Mouse (Mus musculus): ENCODE data around the gene Usp28. TPM values are rescaled to one million over a fixed set of nuclear protein-coding genes. Genes with fewer than 3 reads are reported as not detected.
"Not testable (repeated sequence)": the region's sequence is repeated elsewhere in the genome, so short reads cannot be mapped to it uniquely, and the experiment has no call there.

The Usp28 gene
- polyA plus RNA-seq, 1 experiment, result 78.3 TPM

- TF ChIP-seq CTCF (IDR thresholded peaks at IDR 0.05; ENCODE audit: borderline replicate concordance, insufficient read depth, low read depth, low read length) (no peak), POLR2A (IDR thresholded peaks at IDR 0.05; ENCODE audit: borderline replicate concordance, insufficient read depth, low read length) (no peak)
- H3K27ac ChIP-seq (ENCODE audit: insufficient read depth, low read length), result no peak overlapping the region
- no peaks in the 10 kb centered on the region for H3K4me1 ChIP-seq (ENCODE audit: control insufficient read depth, insufficient read depth, low read length)
- H3K27me3 ChIP-seq (ENCODE audit: control insufficient read depth, insufficient read depth, low read length), result no peaks in the 10 kb centered on the region
- H3K4me3 ChIP-seq (replicated peaks; ENCODE audit: insufficient read depth, low read depth, low read length), result no peak overlapping the region
- no peak for DNase-seq
- 76% methylated on average over 6 of the region's 6 CpGs for WGBS
These were observed 8.4 kb upstream of the Usp28 start for GRCm38 (mm10) chr9:48976661-48977355.

DNA sequence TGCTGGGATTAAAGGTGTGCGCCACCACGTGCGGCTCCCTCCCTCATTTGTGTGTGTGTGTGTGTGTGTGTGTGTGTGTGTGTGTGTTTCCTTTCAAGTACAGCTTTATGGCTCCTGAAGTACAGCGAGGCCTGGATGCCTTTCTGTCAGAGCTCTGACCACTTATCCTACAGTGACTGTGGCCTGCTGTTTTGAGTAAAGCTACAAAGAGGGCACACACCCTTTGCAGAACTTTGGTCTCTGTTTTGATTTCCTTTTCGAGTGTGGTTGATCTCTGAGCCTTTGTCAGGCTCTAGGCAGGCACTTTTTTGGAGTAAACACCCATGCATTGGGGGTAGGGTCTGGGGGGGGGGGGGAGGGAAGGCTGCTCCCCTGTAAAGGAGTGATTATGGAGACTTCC, 4.8 kb upstream of the Usp28 start:
- DNase-seq, result no peak
- no peaks in the 10 kb centered on the region for H3K4me1 ChIP-seq (ENCODE audit: control insufficient read depth, insufficient read depth, low read length)
- H3K4me3 ChIP-seq (replicated peaks; ENCODE audit: insufficient read depth, low read depth, low read length), result no peak overlapping the region
- TF ChIP-seq CTCF (IDR thresholded peaks at IDR 0.05; ENCODE audit: borderline replicate concordance, insufficient read depth, low read depth, low read length) (no peak), POLR2A (IDR thresholded peaks at IDR 0.05; ENCODE audit: borderline replicate concordance, insufficient read depth, low read length) (no peak)
- no peak overlapping the region for H3K27ac ChIP-seq (ENCODE audit: insufficient read depth, low read length)
- WGBS, result 78% methylated on average over 5 of the region's 5 CpGs
- no peaks in the 10 kb centered on the region for H3K27me3 ChIP-seq (ENCODE audit: control insufficient read depth, insufficient read depth, low read length)

GRCm38 (mm10) chr9:48980781-48981180, 4.4 kb upstream of the Usp28 start:
- Histone ChIP-seq H3K4me3 (replicated peaks; ENCODE audit: insufficient read depth, low read depth, low read length) (no peak overlapping the region), H3K4me1 (ENCODE audit: control insufficient read depth, insufficient read depth, low read length) (no peaks in the 10 kb centered on the region), H3K27ac (ENCODE audit: insufficient read depth, low read length) (no peak overlapping the region), H3K27me3 (ENCODE audit: control insufficient read depth, insufficient read depth, low read length) (no peaks in the 10 kb centered on the region)
- no peak for DNase-seq
- 69% methylated on average over 3 of the region's 3 CpGs for WGBS
- TF ChIP-seq POLR2A (IDR thresholded peaks at IDR 0.05; ENCODE audit: borderline replicate concordance, insufficient read depth, low read length), result no peak
- TF ChIP-seq CTCF (IDR thresholded peaks at IDR 0.05; ENCODE audit: borderline replicate concordance, insufficient read depth, low read depth, low read length), result no peak

DNA sequence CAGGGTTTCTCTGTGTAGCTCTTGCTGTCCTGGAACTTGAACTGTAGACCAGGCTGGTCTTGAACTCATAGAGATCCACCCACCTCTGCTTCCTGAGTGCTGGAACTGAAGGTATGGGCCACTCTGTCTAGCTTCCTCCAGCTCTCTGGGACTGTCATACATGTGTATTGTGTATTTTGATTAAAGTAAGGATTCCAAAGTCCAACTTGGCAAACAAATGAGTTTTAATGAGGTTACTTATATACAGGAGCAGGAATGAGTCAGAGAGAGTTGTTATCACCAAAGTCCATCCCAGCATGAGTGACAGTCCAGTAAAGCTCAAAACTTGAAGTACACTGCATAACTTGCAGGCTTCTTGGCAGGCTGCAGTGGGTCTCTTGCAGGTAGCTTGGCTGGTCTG, 3.3 kb upstream of the Usp28 start:
- Histone ChIP-seq H3K4me3 (replicated peaks; ENCODE audit: insufficient read depth, low read depth, low read length) (no peak overlapping the region), H3K27ac (ENCODE audit: insufficient read depth, low read length) (no peak overlapping the region), H3K4me1 (ENCODE audit: control insufficient read depth, insufficient read depth, low read length) (no peaks in the 10 kb centered on the region), H3K27me3 (ENCODE audit: control insufficient read depth, insufficient read depth, low read length) (no peaks in the 10 kb centered on the region)
- no peak for TF ChIP-seq CTCF (IDR thresholded peaks at IDR 0.05; ENCODE audit: borderline replicate concordance, insufficient read depth, low read depth, low read length)
- no peak for TF ChIP-seq POLR2A (IDR thresholded peaks at IDR 0.05; ENCODE audit: borderline replicate concordance, insufficient read depth, low read length)
- no peak for DNase-seq

DNA sequence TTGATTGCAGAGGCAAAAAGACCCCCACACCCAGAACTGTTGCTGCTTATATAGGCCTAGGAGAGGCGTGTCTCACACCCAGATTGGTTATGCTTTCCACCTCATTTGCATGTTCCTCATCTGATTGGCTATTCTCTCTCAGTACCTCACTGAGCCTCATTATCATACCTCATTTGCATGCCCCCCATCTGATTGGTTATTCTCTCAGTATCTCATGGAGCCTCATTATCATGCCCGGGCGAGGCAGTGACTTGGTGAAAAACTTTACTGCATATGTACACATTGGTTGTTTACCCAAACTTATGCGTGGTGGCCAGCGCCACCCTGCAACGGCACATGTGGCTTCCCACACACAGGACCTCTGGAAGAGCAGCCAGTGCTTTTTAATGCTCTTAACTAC, 1.4 kb upstream of the Usp28 start:
- DNase-seq; H3K27me3 ChIP-seq (ENCODE audit: control insufficient read depth, insufficient read depth, low read length); H3K4me3 ChIP-seq (replicated peaks; ENCODE audit: insufficient read depth, low read depth, low read length); H3K27ac ChIP-seq (ENCODE audit: insufficient read depth, low read length); H3K4me1 ChIP-seq (ENCODE audit: control insufficient read depth, insufficient read depth, low read length): not testable (repeated sequence)
- 96% methylated on average over 6 of the region's 6 CpGs for WGBS

- Histone ChIP-seq H3K27me3 (ENCODE audit: control insufficient read depth, insufficient read depth, low read length) (no peaks in the 10 kb centered on the region), H3K27ac (ENCODE audit: insufficient read depth, low read length) (peak overlapping the region; percentile 73), H3K4me1 (ENCODE audit: control insufficient read depth, insufficient read depth, low read length) (peaks cover 5% of the 10 kb centered on the region; the same call in 1 of the 2 replicates), H3K4me3 (replicated peaks; ENCODE audit: insufficient read depth, low read depth, low read length) (peak overlapping the region; percentile 84)
- TF ChIP-seq POLR2A (IDR thresholded peaks at IDR 0.05; ENCODE audit: borderline replicate concordance, insufficient read depth, low read length) (no peak), CTCF (IDR thresholded peaks at IDR 0.05; ENCODE audit: borderline replicate concordance, insufficient read depth, low read depth, low read length) (no peak)
- 7% methylated on average over 8 of the region's 8 CpGs for WGBS
- no peak for DNase-seq
These were observed 793 bp upstream of the Usp28 start for GRCm38 (mm10) chr9:48984320-48984844.

DNA sequence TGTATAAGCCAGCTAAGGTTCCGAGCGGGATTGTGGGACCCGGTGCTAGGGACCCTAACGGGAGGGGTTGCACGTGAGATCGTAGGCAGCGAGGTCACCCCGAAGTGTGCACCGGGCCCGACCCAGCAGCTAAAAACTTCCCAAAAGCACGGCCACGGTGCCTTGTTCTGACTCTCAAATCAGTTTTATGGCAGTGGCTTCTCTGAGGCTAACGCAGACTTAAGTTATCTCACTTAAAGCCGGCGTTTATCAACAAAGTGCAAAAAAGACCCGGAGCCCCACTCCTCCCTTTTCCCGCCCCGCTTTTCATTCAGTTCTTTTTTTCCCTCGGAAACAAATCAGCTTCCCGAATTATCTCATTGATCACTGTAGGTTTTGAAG, 523 bp downstream of the Usp28 start:
- Histone ChIP-seq H3K27ac (ENCODE audit: insufficient read depth, low read length) (peak overlapping the region; percentile 4; the same call in 1 of the 2 replicates), H3K27me3 (ENCODE audit: control insufficient read depth, insufficient read depth, low read length) (no peaks in the 10 kb centered on the region), H3K4me1 (ENCODE audit: control insufficient read depth, insufficient read depth, low read length) (peaks cover 8% of the 10 kb centered on the region; the same call in 1 of the 2 replicates), H3K4me3 (replicated peaks; ENCODE audit: insufficient read depth, low read depth, low read length) (peak overlapping the region; percentile 84)
- under 1% methylated on average over 20 of the region's 20 CpGs for WGBS
- TF ChIP-seq POLR2A (IDR thresholded peaks at IDR 0.05; ENCODE audit: borderline replicate concordance, insufficient read depth, low read length) (no peak), CTCF (IDR thresholded peaks at IDR 0.05; ENCODE audit: borderline replicate concordance, insufficient read depth, low read depth, low read length) (no peak)
- DNase-seq, result no peak

DNA sequence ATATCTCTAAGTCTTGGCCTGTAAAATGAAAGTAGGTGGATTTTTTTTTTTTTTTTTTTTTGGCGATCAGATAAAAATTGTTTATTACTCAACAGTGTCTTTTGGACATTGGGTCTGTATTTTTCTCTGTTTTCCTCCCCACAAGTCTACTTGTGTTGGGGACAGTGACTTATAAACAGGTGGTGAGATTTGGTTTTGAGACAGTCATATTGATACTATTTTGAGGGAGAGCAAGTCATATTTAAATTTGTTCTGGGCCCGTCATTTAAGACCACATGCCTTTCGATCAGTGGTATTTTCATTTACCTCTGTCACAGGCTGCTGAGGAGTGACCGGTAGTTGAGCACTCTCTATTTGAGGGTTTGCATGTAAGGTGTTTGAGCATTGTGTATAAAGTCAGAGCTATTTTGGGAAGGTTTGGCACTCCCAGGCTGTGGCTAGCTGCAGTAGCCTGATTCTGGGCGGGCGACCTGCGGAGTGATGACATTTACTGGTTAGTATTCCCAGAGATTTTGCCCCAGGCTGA, 1.5 kb downstream of the Usp28 start:
- Histone ChIP-seq H3K27me3 (ENCODE audit: control insufficient read depth, insufficient read depth, low read length) (no peaks in the 10 kb centered on the region), H3K4me3 (replicated peaks; ENCODE audit: insufficient read depth, low read depth, low read length) (peak overlapping the region; percentile 55), H3K27ac (ENCODE audit: insufficient read depth, low read length) (peak overlapping the region; percentile 80; the same call in 1 of the 2 replicates), H3K4me1 (ENCODE audit: control insufficient read depth, insufficient read depth, low read length) (peaks cover 8% of the 10 kb centered on the region; the same call in 1 of the 2 replicates)
- TF ChIP-seq CTCF (IDR thresholded peaks at IDR 0.05; ENCODE audit: borderline replicate concordance, insufficient read depth, low read depth, low read length) (no peak), POLR2A (IDR thresholded peaks at IDR 0.05; ENCODE audit: borderline replicate concordance, insufficient read depth, low read length) (peak; percentile 33; the same call in 1 of the 2 replicates)
- 12% methylated on average over 7 of the region's 7 CpGs for WGBS
- peak; percentile 74 to 87 for DNase-seq

Data from cerebellum, adult 2 months (tissue).